Mouse (Mus musculus): Measurements from ENCODE around the gene Figla. TPM values are rescaled to one million over a fixed set of nuclear protein-coding genes. Genes with fewer than 3 reads are reported as not detected.
A peak's percentile ranks its signal among the peaks of the same experiment; 100 is the strongest.

The Figla gene
- polyA plus RNA-seq, 1 experiment = not detected

GRCm38 (mm10) chr6:86016793-86017350 is 901 bp downstream of the Figla start:
- Histone ChIP-seq H3K27me3 (ENCODE audit: control insufficient read depth, insufficient read depth, low read length) (no peaks in the 10 kb centered on the region), H3K4me3 (ENCODE audit: low read depth, low read length) (no peak overlapping the region), H3K36me3 (ENCODE audit: control insufficient read depth, insufficient read depth, low read length) (no peaks in the 10 kb centered on the region), H3K4me1 (ENCODE audit: control insufficient read depth, insufficient read depth, insufficient read length, low read length) (no peaks in the 10 kb centered on the region), H3K27ac (ENCODE audit: insufficient read depth, low read depth, low read length) (no peak overlapping the region)
- TF ChIP-seq CTCF (IDR thresholded peaks at IDR 0.05; ENCODE audit: extremely low read depth, insufficient read length, insufficient replicate concordance, low read depth, low read length) (no peak), POLR2A (IDR thresholded peaks at IDR 0.05; ENCODE audit: low read depth, low read length) (no peak)
- 77% methylated on average over 23 of the region's 23 CpGs for WGBS

DNA sequence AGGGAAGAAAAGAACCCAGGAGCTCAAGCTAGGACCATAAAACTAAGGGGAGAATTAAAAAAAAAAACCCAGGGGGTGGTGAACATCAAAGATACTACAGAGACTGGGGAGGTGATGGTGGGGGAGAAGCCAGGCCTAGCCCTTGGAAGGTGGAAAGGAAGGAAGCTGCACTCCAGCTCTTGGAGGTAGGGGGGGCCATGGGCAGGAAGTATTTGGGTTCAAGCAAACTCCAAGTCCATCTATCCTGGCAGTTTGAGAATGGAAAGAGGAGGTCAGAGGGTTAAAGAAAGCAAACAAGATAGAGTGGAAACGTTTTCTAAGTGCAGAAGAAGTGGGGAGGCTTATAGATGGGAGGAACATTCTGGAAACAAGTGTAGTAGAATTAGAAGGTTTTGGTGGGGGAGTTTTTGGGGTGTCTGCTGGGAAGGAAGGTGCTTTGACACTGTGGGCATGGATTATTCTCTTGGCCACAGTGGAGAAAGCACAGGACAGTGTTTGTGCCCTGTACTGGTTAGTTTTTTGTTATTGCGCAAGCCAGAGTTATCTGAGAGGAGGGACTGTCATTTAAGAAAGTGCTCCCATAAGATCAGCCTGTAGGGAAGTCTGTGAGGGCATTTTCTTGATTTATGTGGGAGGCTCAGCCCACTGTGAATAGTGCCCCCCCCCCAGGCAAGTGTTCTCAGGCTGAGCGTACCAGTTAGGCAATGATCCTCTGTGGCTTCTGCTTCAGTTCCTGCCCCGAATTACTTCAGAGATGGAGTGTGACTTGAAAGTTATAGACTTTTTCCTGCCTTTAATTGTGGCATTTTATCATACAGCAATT is 3.7 kb downstream of the Figla start:
- 47% methylated on average over 4 of the region's 4 CpGs for WGBS
- TF ChIP-seq POLR2A (IDR thresholded peaks at IDR 0.05; ENCODE audit: low read depth, low read length) (no peak), CTCF (IDR thresholded peaks at IDR 0.05; ENCODE audit: extremely low read depth, insufficient read length, insufficient replicate concordance, low read depth, low read length) (no peak)

DNA sequence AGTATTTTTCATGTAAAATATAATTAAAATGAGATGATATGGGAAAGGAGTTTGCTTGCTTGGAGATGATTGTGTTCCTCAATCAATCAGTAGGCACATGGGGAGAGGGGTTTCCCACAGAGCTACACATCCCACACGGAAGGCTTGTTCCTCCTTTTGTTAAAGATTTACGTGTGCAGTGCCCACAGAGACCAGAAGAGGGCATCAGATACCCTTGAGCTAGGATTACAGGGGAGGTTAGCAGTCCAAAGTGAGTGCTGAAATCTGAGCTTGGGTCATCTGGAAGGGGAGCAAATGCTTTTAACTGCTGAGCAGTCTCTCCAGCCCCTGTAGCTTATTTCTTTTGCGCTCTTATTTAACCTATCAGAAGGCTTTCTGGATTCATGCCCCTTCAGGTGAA is 5.0 kb downstream of the Figla start:
- Histone ChIP-seq H3K36me3 (ENCODE audit: control insufficient read depth, insufficient read depth, low read length) (no peaks in the 10 kb centered on the region), H3K4me1 (ENCODE audit: control insufficient read depth, insufficient read depth, insufficient read length, low read length) (no peaks in the 10 kb centered on the region), H3K27me3 (ENCODE audit: control insufficient read depth, insufficient read depth, low read length) (no peaks in the 10 kb centered on the region), H3K4me3 (ENCODE audit: low read depth, low read length) (no peak overlapping the region), H3K27ac (ENCODE audit: insufficient read depth, low read depth, low read length) (no peak overlapping the region)
- TF ChIP-seq POLR2A (IDR thresholded peaks at IDR 0.05; ENCODE audit: low read depth, low read length) = no peak
- TF ChIP-seq CTCF (IDR thresholded peaks at IDR 0.05; ENCODE audit: extremely low read depth, insufficient read length, insufficient replicate concordance, low read depth, low read length) = peak; percentile 40; the same call in 1 of the 2 replicates
- WGBS = 34% methylated on average over 3 of the region's 3 CpGs

More for the DNA sequence above, 3.7 kb downstream of the Figla start:
- H3K27me3 ChIP-seq (ENCODE audit: control insufficient read depth, insufficient read depth, low read length) = no peaks in the 10 kb centered on the region
- no peak overlapping the region for H3K27ac ChIP-seq (ENCODE audit: insufficient read depth, low read depth, low read length)
- H3K4me1 ChIP-seq (ENCODE audit: control insufficient read depth, insufficient read depth, insufficient read length, low read length) = no peaks in the 10 kb centered on the region
- H3K36me3 ChIP-seq (ENCODE audit: control insufficient read depth, insufficient read depth, low read length) = no peaks in the 10 kb centered on the region
- no peak overlapping the region for H3K4me3 ChIP-seq (ENCODE audit: low read depth, low read length)

- Histone ChIP-seq H3K36me3 (ENCODE audit: control insufficient read depth, insufficient read depth, low read length) (no peaks in the 10 kb centered on the region), H3K4me1 (ENCODE audit: control insufficient read depth, insufficient read depth, insufficient read length, low read length) (no peaks in the 10 kb centered on the region), H3K4me3 (ENCODE audit: low read depth, low read length) (no peak overlapping the region), H3K27ac (ENCODE audit: insufficient read depth, low read depth, low read length) (no peak overlapping the region), H3K27me3 (ENCODE audit: control insufficient read depth, insufficient read depth, low read length) (peaks cover 8% of the 10 kb centered on the region)
- no peak for TF ChIP-seq CTCF (IDR thresholded peaks at IDR 0.05; ENCODE audit: extremely low read depth, insufficient read length, insufficient replicate concordance, low read depth, low read length)
- TF ChIP-seq POLR2A (IDR thresholded peaks at IDR 0.05; ENCODE audit: low read depth, low read length) = no peak
- WGBS = 72% methylated on average over 8 of the region's 8 CpGs
Observed at GRCm38 (mm10) chr6:86026632-86027292, 10.8 kb downstream of the Figla start.

DNA sequence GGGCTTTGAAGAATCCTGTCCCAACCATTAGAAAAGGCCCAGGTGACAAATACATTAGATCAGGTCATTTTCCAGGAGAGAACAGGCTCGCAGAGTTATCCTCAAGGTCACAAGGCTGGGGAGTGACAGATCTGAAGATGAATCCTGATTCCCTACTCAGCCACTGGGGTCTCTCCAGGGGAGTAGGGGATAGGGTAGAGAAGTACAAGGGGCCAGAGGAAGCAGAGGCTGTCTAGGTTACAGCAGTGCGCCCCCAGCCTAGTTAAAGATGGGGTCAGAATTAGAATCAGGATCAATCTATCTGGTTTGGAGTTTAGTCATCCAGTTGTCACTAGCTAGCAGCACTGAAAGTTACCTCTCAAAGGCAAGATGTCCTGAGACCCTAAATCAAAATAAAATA is 12.2 kb downstream of the Figla start:
- WGBS = 59% methylated on average over 2 of the region's 2 CpGs
- no peak for TF ChIP-seq POLR2A (IDR thresholded peaks at IDR 0.05; ENCODE audit: low read depth, low read length)
- no peak for TF ChIP-seq CTCF (IDR thresholded peaks at IDR 0.05; ENCODE audit: extremely low read depth, insufficient read length, insufficient replicate concordance, low read depth, low read length)
- Histone ChIP-seq H3K27ac (ENCODE audit: insufficient read depth, low read depth, low read length) (no peak overlapping the region), H3K27me3 (ENCODE audit: control insufficient read depth, insufficient read depth, low read length) (peaks cover 8% of the 10 kb centered on the region), H3K4me1 (ENCODE audit: control insufficient read depth, insufficient read depth, insufficient read length, low read length) (no peaks in the 10 kb centered on the region), H3K4me3 (ENCODE audit: low read depth, low read length) (no peak overlapping the region), H3K36me3 (ENCODE audit: control insufficient read depth, insufficient read depth, low read length) (no peaks in the 10 kb centered on the region)

DNA sequence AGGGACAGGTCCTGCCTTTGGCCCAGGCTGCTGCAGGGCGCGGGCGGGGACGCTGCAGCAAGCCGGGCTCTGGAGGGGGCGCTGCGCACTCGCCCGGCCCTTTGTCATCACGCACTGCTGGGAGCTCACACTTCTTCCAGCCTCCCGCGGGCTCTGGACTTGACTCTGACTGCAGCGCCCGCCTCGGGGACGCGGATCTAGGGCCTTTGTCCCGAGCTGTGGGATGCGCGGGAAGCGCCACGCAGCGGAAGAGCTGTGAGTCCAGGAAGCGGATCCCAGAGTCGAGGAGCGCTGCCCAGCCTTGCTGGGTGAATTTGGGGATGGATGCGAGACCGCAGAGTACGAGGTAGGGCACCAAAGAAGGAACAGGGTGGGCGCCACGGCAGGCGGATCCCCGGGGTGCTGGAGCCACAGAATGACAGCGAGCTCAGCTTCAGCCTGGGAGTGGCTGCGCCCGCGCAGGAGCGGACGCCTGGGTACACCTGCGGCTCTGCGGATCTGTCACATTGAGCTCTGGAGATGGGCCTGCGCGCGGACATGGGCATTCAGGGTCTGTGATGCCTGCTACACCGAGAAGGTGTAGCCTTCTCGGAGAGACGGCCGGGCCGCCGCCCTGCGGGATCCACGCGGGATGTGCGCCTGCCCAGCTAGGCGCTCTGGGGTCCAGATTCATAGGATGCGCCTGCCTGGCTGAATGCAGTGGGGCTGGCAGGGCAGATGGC is 12.8 kb downstream of the Figla start, which contains the start of gene Add2:
TSS of gene Add2 (plus strand) at position 81 of the 722 bp plus-strand sequence.
- Histone ChIP-seq H3K36me3 (ENCODE audit: control insufficient read depth, insufficient read depth, low read length) (no peaks in the 10 kb centered on the region), H3K27me3 (ENCODE audit: control insufficient read depth, insufficient read depth, low read length) (peaks cover 8% of the 10 kb centered on the region), H3K4me3 (ENCODE audit: low read depth, low read length) (peak within 1 kb of the TSS; percentile 8; the same call in 1 of the 2 replicates), H3K4me1 (ENCODE audit: control insufficient read depth, insufficient read depth, insufficient read length, low read length) (no peaks in the 10 kb centered on the region), H3K27ac (ENCODE audit: insufficient read depth, low read depth, low read length) (no peak within 1 kb of the TSS)
- TF ChIP-seq POLR2A (IDR thresholded peaks at IDR 0.05; ENCODE audit: low read depth, low read length) (no peak), CTCF (IDR thresholded peaks at IDR 0.05; ENCODE audit: extremely low read depth, insufficient read length, insufficient replicate concordance, low read depth, low read length) (no peak)
- 3% methylated on average over 56 of the region's 56 CpGs for WGBS
